Mouse (Mus musculus) embryo, embryonic 11.5 days (tissue): ENCODE measurements at regions not wholly inside any gene's neighbourhood (a gene's known extent, or its start where the extent isn't known, plus 50 kb on each side); places are given as distances from the start of the nearest gene placed in this dataset.
"Not testable (repeated sequence)": the region's sequence is repeated elsewhere in the genome, so short reads cannot be mapped to it uniquely, and the experiment has no call there.

Experiments
- DNase-seq: peaks from one replicate; pipeline ENCODE4 v3.0.0-alpha.2; 2012; ENCODE audit warnings: low read depth, low spot score

GRCm38 (mm10) chr7:63998995-63999960 is 60.6 kb upstream of the Klf13 start:
- DNase-seq: no peak

GRCm38 (mm10) chr7:63997997-63998396 is 59.3 kb upstream of the Klf13 start:
- no peak for DNase-seq

GRCm38 (mm10) chr7:63996581-63997098 is 57.9 kb upstream of the Klf13 start:
- DNase-seq: no peak

DNA sequence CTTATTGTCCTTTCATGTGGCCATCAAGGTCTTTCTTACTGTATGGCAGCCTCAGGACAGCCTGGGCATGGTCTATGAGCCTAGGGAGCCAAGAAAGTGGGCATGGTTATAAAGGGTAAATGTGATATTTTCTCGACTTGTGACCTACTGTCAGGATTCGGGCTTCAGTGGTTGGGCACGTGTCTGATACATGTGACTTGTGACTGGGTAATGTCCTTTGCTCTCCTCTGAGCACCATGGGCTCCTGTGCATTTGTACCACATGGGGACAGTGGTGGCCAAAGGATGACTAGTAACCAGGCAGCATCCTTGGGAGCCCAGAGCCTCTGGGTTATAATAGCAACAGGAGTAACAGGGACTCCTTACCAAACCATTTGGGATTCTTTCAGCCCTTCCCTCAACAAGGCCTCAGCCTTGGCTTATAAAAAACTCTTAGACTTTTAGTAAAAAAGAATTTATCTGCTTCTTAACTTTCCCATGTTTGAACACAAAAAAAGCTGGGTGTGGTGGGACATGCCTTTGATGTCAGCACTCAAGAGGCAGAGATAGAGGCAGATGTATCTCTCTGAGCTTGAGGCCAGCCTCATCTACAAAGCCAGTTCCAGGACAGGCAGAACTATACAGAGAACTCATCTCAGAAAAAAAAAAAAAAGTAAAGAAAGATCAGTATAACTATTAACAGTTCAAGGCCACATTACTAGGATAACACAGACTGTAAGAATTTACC is 56.7 kb upstream of the Klf13 start:
- no peak for DNase-seq

DNA sequence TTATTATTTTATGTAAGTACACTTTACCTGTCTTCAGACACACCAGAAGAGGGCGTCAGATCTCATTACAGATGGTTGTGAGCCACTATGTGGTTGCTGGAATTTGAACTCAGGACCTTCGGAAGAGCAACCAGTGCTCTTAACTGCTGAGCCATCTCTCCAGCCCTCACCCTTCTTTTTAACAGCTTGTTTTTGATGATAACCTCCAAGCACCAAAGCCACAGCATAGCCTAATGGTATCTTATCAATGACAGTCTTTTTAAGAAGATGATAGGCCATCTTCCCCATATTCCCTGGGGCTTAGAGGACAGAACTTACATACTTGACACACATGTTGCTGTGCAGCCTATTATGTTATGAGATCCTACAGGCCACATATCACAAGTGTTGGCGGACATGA is 56.1 kb upstream of the Klf13 start:
- DNase-seq: not testable (repeated sequence)

GRCm38 (mm10) chr7:63992155-63992554 is 53.4 kb upstream of the Klf13 start:
- DNase-seq: no peak

DNA sequence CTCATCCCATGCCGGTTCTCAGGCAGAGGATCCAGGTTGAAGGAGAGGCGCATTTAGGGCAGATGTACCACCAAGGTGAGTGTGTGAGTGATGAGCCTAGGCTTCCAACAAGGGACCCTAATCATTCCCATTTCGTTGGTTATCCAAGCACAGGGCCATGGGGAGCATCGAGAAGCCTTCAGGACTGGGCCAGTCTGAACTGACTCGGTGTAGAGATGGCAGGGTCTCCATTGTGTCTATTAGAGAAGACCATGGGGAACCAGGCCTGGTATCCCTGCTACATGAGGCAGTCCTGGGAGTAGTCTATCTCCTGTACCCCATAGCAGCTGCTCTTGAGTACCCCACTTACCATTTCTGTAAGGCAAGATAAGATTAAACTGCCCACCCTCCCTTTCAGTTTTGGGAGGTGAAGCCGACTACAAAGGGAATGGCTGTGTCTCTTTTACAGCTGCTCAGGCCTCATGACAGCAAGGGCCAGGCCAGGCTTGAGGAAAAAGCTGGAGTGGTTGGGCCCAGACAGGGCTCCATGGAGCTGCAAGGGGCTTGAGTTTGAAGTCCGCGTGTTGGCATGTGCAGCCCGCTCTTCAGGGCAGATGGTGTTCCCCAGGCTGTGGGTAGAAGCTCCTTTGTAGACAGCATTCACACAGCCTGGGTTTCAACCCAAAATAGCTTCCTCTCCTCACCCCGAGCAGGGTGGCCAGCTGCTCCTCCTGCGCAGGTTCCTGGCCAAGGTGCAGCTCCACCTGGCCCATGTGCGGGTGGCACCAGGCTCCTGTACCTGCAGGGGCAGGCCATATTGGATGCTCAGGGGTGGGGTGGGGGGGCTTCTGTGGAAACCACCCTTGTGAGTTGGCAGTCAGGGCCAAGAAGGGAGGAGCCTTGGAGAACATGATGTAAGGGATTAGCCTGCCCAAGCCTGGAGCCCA is 52.6 kb upstream of the Klf13 start:
- no peak for DNase-seq

DNA sequence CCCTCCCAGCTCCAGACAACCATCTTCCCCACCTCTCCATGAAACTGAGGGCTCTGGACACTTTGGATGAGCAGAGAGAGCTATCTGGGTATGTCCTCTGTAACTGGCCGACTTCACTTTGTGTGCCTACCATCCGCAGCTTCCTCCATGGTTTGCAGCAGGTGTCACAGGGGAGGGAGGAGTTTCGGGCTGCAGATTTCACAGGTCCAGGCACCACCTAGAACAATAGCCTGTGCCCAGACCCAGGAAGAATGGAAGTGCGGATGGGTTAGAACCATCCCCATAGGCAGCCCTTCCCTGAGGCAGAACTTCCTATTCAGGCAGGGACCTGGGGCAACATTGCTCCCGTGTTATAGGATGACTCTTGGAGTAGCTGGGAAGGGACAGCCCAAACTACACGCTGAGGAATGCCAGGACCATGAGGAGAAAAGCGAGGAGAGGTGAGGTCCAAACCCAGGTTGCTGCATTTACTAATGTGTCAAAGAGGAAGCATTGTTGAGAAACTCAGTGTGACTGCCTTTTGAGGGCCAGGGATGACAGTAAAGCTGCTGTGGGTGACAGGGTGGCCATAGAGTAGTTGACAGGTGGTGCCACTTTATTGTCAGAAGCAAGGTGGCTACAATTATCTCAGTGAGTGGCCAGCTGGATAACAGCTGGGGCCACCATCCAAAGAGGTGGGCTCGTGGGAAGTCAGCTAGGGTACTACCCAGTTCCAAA is 51.8 kb upstream of the Klf13 start:
- DNase-seq: no peak

- DNase-seq: no peak
Measured at GRCm38 (mm10) chr7:63989736-63990135, 51.0 kb upstream of the Klf13 start.
